Mouse (Mus musculus) liver, postnatal 0 days (tissue): ENCODE results near the gene Trmt1. TPM values are rescaled to one million over a fixed set of nuclear protein-coding genes. Genes with fewer than 3 reads are reported as not detected.

ENCODE experiments used
- ATAC-seq: fragments of 200-750 bp; cut with Nextera tagmentation; 2 replicates; pipeline ENCODE4 v1.8.0; 2017; ENCODE audit warnings: mild to moderate bottlenecking, moderate library complexity
- DNase-seq: peaks from one replicate; pipeline ENCODE4 v3.0.0-alpha.2; 2016
- H3K27ac ChIP-seq: fragments of 300-500 bp; sonication (generic); 2 replicates; pipeline ENCODE4 v1.5.1; 2014; ENCODE audit warnings: antibody characterized with exemption, moderate library complexity, mild to moderate bottlenecking, low read depth
- H3K27me3 ChIP-seq: fragments of 300-500 bp; sonication (generic); 2 replicates; pipeline ENCODE4 v1.6.1; 2014; ENCODE audit warnings: low read length, control low read depth, mixed read lengths; ENCODE audit not compliant: insufficient read depth
- H3K36me3 ChIP-seq: fragments of 300-500 bp; sonication (generic); replicated peaks from 2 replicates; pipeline ENCODE4 v1.6.1; 2014; ENCODE audit warnings: mild to moderate bottlenecking, control low read depth, low read length, moderate library complexity, mixed read lengths; ENCODE audit not compliant: insufficient read depth
- H3K4me1 ChIP-seq: fragments of 300-500 bp; sonication (generic); 2 replicates; pipeline ENCODE4 v1.6.1; 2014; ENCODE audit warnings: antibody characterized with exemption, mild to moderate bottlenecking, control low read depth; ENCODE audit not compliant: insufficient read depth
- H3K4me2 ChIP-seq: fragments of 300-500 bp; sonication (generic); 2 replicates; pipeline ENCODE4 v1.6.1; 2014; ENCODE audit warnings: low read depth, mild to moderate bottlenecking, low read length, moderate library complexity, mixed read lengths
- H3K4me3 ChIP-seq: fragments of 300-500 bp; sonication (generic); 2 replicates; pipeline ENCODE4 v1.5.1; 2014; ENCODE audit warnings: low read depth, low read length
- H3K9ac ChIP-seq: fragments of 300-500 bp; sonication (generic); replicated peaks from 2 replicates; pipeline ENCODE4 v1.6.1; 2014; ENCODE audit warnings: mild to moderate bottlenecking, moderate library complexity
- H3K9me3 ChIP-seq: fragments of 300-500 bp; sonication (generic); 2 replicates; pipeline ENCODE4 v1.6.1; 2016; ENCODE audit warnings: mild to moderate bottlenecking, control low read depth, low read length, mixed read lengths
- CTCF ChIP-seq: sonication (generic); IDR thresholded peaks from 2 replicates; pipeline ENCODE4 v1.5.1; 2016; ENCODE audit warnings: antibody characterized with exemption, low read depth
- EP300 ChIP-seq: IDR thresholded peaks from 2 replicates; pipeline ENCODE4 v1.6.1; 2016; ENCODE audit warnings: antibody characterized with exemption, low read depth, mild to moderate bottlenecking
- WGBS: fragments of 180-500 bp; shearing (Covaris S2); extraction: QIAGEN DNeasy Blood & Tissue Kit; methylation state at CpG from one replicate; pipeline ENCODE4 v1.1.7; 2014; ENCODE audit not compliant: insufficient replicate concordance; 5-methylcytosine and 5-hydroxymethylcytosine counted together
- polyA plus RNA-seq: library from polyadenylated mRNA; unstranded; fragments of >200 nt; fragmentation: Nextera tagmentation; extraction: Ambion mirVana; gene quantifications from 2 replicates; pipeline ENCODE4 v1.2.1, GENCODE M21; 2015

Gene Trmt1
- polyA plus RNA-seq, 1 experiment from 2014 or later: 21.3 TPM

DNA sequence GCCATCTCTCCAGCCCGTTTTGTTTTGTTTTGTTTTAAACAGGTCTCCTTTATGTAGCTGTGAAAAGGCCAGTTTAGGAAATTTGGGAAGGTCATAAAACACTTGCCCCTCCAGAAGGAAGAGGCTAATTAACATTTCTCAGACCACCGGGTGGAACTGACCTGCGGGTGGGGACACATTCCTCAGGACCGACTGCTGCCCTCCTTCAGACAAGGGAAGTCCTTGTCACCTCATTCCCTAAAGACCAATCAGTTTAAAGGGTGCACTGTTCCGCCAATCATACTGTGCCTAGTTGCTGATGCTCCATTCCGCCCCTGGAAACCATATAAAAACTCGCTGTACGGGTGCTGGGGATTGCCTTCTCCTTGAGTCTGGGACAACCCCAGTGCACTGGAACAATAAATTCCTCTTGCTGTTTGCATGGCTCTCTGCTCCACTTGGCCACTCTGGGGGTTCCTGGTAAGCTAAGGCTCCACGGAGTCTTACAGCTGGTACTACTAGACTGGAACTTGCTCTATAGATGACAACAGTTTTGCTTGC is 32.9 kb upstream of the Trmt1 start:
- WGBS: 71% methylated on average over 9 of the region's 9 CpGs
- H3K36me3 ChIP-seq: no peaks in the 10 kb centered on the region
- no peak overlapping the region for H3K4me3 ChIP-seq
- H3K27me3 ChIP-seq: no peaks in the 10 kb centered on the region
- no peak for TF ChIP-seq EP300
- no peaks in the 10 kb centered on the region for H3K9me3 ChIP-seq
- H3K27ac ChIP-seq: no peak overlapping the region; the same call in 1 of the 2 replicates
- ATAC-seq (no peak), DNase-seq (peak; percentile 9)
- peaks cover 37% of the 10 kb centered on the region for H3K4me1 ChIP-seq
- H3K9ac ChIP-seq: no peak overlapping the region
- H3K4me2 ChIP-seq: no peak overlapping the region

DNA sequence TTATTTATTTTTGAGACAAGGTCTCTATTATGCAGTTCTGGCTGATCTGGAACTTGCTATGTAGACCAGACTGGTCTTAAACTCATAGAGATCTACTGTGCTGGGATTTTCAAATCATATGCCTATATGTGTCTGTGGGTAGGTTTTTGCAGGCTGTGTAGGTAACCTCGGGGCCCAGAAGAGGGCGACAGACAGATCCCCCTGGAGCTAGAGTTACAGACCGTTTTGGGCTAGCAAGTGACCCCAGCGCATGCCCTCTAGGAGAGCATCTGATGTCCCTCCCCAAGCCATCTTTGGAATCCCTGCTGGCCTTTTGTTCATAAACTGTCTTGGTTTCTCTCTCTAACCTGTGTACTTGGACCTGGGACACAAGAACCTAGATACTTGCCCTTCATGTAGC is 31.5 kb upstream of the Trmt1 start:
- ATAC-seq: no peak
- Histone ChIP-seq H3K36me3 (no peaks in the 10 kb centered on the region), H3K4me3 (no peak overlapping the region), H3K4me1 (peaks cover 49% of the 10 kb centered on the region), H3K9ac (no peak overlapping the region), H3K27me3 (no peaks in the 10 kb centered on the region), H3K9me3 (no peaks in the 10 kb centered on the region), H3K4me2 (no peak overlapping the region), H3K27ac (0 out of 2 replicates have a peak overlapping the region, but pooled peaks have one; percentile 46)
- no peak for DNase-seq
- WGBS: 49% methylated on average over 4 of the region's 4 CpGs
- TF ChIP-seq EP300: no peak
- peak; percentile 55 for TF ChIP-seq CTCF

DNA sequence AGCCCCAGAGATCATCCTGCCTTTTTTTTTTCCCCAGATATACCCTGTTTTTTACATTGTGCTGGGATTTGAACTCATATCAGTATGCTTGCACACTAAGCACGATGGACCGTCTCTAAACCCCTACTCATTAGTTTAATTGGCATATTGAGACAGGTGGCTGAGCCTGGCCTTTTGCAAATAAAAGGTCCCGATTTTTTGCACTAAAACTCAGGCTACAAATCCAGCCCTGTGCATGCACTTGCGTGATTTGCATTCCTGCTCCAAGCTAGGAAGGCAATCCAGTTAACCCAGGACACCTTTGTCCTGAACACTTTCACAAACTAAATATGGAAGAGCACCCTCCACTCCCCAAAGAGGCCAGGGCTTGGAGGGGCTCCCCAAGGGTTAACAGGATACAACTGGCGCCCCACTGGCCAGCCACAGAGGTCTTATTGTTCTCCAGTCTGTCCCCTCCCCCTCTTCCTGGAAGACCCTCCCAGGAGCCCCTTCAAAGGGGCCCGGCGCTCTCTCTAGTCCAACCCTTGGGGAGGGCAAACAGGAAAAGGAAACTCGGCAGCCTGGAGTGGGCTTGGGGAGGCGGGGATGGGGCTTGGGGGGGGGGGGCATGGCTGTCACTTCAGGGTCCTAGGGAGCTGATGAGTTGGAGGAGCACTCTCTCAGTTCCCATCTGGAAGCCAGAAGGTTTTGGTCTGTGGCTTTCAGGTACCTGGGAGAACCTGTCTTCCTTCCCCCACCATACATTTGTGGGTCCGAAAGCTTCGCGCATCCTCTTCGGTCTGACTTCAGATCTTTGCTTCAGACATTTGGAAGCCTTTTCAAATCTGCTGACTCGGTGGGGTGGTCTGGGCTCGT is 30.5 kb upstream of the Trmt1 start:
- H3K4me3 ChIP-seq: peak overlapping the region; percentile 40
- H3K4me2 ChIP-seq: peak overlapping the region; percentile 75
- H3K27me3 ChIP-seq: no peaks in the 10 kb centered on the region
- no peak for DNase-seq
- TF ChIP-seq EP300: no peak
- no peak for TF ChIP-seq CTCF
- H3K9ac ChIP-seq: peak overlapping the region; percentile 71
- no peaks in the 10 kb centered on the region for H3K36me3 ChIP-seq
- peaks cover 53% of the 10 kb centered on the region for H3K4me1 ChIP-seq
- peak overlapping the region; percentile 67 for H3K27ac ChIP-seq
- ATAC-seq: no peak; the same call in 1 of the 2 replicates
- no peaks in the 10 kb centered on the region for H3K9me3 ChIP-seq
- 12% methylated on average over 15 of the region's 15 CpGs for WGBS

DNA sequence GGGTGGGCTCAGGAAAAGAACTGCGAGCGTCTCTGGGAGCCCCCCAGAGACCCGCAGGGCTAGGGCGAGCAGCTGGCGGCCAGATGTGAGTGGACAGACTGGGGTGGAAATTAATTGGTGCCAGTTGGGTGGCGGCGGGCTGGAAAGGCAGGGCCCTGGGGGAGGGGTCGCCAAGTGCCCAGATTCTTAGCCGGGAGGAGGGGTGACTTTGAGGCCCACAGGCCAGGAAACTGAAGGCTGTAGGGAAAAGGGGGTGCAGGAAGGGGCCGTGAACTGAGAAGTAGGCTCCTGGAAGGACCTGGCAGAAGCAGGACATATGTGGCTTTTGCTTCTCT is 29.9 kb upstream of the Trmt1 start:
- Histone ChIP-seq H3K36me3 (no peaks in the 10 kb centered on the region), H3K9me3 (no peaks in the 10 kb centered on the region), H3K4me3 (peak overlapping the region; percentile 40), H3K4me2 (peak overlapping the region; percentile 75), H3K4me1 (peaks cover 53% of the 10 kb centered on the region), H3K9ac (peak overlapping the region; percentile 71), H3K27ac (peak overlapping the region; percentile 67), H3K27me3 (no peaks in the 10 kb centered on the region)
- WGBS: 9% methylated on average over 10 of the region's 10 CpGs
- no peak for TF ChIP-seq EP300
- TF ChIP-seq CTCF: no peak
- DNase-seq: no peak
- no peak for ATAC-seq

DNA sequence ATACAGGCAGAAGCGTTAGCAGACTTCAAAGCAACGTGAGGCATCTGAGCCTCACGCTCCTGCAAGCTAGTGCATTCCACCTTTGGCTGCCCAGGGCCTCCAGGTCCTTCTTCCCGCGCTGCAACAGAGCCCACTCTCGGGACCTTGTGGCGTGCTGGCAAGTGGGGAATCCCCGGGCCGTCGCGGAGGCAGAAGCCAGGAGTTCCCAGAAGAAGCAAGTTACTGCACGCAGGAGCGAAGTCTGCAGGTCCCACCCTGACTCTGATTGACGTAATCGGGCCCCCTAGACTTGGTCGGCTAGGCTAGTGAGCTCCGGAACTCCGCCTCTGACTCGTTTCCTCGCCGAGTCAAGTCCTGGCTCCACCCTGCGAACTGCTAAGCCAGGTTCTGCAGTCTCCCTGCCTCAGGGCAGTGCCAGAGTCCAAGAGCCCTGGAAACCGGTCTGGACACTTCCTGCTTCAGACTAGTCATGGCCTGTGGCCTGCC is 29.4 kb upstream of the Trmt1 start:
- Histone ChIP-seq H3K9me3 (no peaks in the 10 kb centered on the region), H3K36me3 (no peaks in the 10 kb centered on the region), H3K9ac (peak overlapping the region; percentile 71), H3K27ac (peak overlapping the region; percentile 67), H3K4me3 (peak overlapping the region; percentile 40), H3K4me2 (peak overlapping the region; percentile 75), H3K4me1 (peaks cover 50% of the 10 kb centered on the region), H3K27me3 (no peaks in the 10 kb centered on the region)
- ATAC-seq (peak; percentile 26), DNase-seq (peak; percentile 77)
- TF ChIP-seq EP300 (no peak), CTCF (no peak)
- WGBS: under 1% methylated on average over 23 of the region's 23 CpGs

DNA sequence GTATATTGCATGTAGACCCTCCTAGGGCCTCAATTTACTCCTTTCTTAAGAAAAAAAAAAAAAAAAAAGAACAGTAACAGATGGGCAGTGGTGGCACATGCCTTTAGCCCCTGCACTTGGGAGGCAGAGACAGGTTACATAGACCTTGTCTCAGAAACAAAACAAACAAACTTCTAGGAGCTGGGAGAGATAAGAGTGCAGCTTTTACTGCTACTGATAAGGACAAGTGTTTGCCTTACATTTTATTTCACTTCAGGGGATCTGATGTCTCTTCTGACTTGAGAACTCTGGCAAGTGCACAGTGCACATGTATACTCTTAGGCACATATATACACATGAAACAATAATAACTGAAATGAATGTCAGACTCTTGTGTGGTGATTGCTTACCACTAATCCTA is 28.9 kb upstream of the Trmt1 start:
- ATAC-seq: no peak

More for the DNA sequence above, 28.9 kb upstream of the Trmt1 start:
- Histone ChIP-seq H3K27ac (peak overlapping the region; percentile 67), H3K36me3 (no peaks in the 10 kb centered on the region), H3K27me3 (no peaks in the 10 kb centered on the region), H3K4me2 (peak overlapping the region; percentile 75), H3K9ac (peak overlapping the region; percentile 71), H3K9me3 (no peaks in the 10 kb centered on the region), H3K4me1 (peaks cover 50% of the 10 kb centered on the region), H3K4me3 (0 out of 2 replicates have a peak overlapping the region, but pooled peaks have one; percentile 40)
- TF ChIP-seq EP300: no peak
- TF ChIP-seq CTCF: no peak
- no peak for DNase-seq
